Mouse (Mus musculus): ENCODE measurements around the gene Hpgd.
"Not testable (repeated sequence)": the region's sequence is repeated elsewhere in the genome, so short reads cannot be mapped to it uniquely, and the experiment has no call there.

Gene Hpgd

GRCm38 (mm10) chr8:56294373-56294877 is at the start of gene Hpgd:
Gene Hpgd (plus strand): TSS chr8:56294585.
- DNase-seq (ENCODE audit: low spot score): peak; percentile 60

DNA sequence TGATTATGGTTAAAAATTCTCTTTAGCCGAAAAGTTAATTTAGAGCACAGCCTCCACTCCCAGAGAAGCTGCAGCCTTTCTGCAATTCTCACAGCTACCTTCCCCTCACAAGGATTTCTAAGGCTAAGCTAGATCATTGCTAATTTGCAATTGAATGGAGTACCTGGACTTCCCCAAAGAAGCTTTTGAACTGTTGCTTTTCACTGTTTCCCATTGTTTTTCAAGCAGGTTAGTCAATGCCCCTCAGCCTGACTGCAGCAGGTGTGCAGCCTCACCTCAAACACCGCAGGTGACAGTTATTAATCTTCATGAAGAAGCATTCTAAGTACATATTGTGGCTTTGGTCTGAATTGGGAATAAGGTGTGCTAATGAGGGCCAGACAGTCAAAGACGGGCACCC is 42.7 kb upstream of the Hpgd start:
- DNase-seq (ENCODE audit: low spot score): not testable (repeated sequence)

DNA sequence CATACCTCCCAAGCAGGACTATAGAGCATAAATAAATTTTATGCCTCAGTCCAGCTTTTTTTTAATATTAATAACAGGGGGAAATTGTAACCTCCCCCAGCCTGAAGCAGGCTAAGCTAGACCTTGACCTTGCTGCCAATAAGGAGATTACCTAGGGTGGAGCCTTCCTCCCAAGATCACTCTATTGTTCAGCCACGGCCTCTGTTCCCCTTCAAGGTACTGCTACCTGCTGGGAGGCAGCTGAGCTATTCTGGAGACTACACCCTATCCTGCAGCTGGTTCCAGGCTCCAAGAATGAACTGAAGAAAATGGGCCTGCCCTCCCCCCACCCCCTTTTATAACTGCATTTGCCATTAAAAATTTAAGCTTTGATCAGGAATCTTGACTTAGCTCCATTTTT is 42.1 kb upstream of the Hpgd start:
- no peak for DNase-seq (ENCODE audit: low spot score)

DNA sequence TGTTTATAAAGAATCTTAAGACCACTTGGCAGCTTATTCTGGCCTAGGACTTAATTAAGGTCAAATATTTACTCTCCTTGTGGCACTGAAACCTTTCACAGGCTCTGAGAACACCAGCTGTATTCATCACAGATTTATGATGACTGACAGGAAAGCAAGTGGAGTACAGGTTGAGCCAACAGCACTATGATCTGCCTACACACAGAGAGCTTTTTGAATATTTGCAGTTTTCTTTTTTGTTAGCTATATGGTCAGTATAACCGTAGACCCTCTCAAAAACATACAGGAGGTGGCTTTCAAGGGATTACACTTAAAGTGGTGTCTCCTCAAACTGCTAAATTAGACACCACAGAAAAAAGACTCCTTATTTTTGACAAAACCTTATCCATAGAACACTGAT is 33.2 kb upstream of the Hpgd start:
- DNase-seq (ENCODE audit: low spot score): no peak

GRCm38 (mm10) chr8:56269687-56270663 is 24.4 kb upstream of the Hpgd start:
- peak; percentile 22 for DNase-seq (ENCODE audit: low spot score)

- no peak for DNase-seq (ENCODE audit: low spot score)
Measured at GRCm38 (mm10) chr8:56272934-56273333, 21.5 kb upstream of the Hpgd start.

DNA sequence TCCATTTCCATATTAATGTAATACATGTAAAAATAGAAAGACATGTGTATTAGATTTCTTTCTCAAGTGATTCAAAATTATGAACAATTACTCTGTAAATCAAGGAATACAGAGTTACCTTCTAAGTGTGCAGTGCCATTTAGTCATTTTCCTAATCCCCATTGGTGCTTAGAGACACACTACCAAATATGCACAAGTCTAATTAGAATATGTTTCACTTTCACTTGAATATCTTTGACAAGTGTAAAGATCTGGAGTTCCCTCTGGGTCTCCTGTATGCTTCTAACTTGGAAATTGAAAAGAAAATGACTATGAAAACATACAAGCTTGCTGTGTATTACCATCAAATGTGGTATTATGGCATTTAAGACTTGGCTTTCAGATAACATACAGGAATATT is 19.1 kb upstream of the Hpgd start:
- no peak for DNase-seq (ENCODE audit: low spot score)

DNA sequence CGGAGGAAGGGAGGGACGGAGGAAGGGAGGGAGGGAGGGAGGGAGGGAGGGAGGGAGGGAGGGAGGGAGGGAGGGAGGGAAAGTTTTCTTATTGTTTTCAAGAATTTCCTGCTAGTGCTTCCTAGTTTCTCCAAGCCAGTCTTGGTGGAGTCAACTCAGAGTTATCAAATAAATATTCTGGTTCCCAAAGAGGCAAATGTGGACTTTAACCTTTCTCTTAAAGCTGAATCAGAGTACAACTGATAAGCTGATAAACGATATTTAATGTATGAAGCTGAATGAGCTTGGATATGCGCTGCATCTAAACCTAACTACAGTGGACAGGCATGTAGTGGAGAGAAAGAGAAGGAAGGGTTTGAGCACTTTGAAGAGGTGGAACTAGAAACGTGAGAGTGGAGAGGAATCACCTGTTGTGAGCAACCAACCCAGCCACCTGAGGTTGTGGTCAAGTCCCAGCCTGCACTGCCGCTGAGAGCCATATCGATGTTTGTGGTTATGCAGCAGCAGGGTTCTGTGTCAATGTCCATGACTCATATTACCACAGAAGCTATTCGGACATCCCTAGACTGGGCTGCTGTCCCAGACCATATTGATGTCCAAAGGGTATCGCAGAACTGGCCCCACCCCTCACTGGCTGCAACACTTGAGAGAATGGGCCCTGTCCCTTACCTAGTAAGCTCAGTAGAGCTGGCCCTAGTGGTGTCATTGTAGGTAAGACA is 16.4 kb upstream of the Hpgd start:
- DNase-seq (ENCODE audit: low spot score): no peak

DNA sequence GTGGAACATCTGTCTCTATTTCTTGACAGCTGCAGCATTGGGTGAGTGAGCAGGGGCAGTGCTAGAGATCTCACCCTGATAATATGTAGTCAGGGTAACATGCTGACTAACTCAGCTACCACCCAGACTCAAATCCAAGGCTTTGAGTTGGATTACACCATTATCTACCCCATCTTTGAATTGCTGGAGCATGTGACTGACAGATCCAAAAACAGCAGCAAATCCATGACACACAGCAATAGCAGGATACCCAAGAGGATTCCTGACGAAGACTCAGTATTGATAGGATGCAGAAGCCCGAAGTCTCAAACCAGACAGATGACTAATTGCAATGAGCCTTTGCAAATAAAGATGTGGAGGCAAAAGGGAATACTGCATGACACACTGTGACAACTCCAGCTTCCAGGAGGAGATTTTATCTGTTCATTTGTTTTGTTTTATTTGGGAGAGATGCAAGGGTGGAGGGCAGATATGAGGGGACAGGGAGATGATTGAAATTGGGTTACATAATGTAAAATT is 15.8 kb upstream of the Hpgd start:
- no peak for DNase-seq (ENCODE audit: low spot score)

- no peak for DNase-seq (ENCODE audit: low spot score)
Measured at GRCm38 (mm10) chr8:56283936-56284335, 10.4 kb upstream of the Hpgd start.

- DNase-seq (ENCODE audit: low spot score): no peak
Measured at GRCm38 (mm10) chr8:56284957-56285356, 9.4 kb upstream of the Hpgd start.

DNA sequence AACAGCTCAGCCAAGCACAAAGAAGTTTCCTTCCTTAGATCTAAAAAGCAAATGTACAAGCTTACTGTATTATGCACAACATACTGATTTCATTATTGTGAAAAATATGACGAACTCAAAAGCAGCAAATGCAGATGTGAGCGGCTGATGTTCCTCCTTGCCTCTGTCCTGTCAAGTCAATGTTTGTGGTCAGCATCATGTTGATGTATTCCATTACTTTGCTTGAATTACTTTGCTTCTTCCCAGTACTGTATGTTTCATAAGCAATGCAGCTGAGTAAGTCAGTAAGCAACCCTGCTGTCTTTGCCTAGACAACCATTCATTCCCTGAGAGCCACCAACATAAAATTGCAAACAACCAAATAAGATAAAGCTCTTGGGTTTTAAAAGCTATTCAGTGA is 7.7 kb upstream of the Hpgd start:
- DNase-seq (ENCODE audit: low spot score): no peak

DNA sequence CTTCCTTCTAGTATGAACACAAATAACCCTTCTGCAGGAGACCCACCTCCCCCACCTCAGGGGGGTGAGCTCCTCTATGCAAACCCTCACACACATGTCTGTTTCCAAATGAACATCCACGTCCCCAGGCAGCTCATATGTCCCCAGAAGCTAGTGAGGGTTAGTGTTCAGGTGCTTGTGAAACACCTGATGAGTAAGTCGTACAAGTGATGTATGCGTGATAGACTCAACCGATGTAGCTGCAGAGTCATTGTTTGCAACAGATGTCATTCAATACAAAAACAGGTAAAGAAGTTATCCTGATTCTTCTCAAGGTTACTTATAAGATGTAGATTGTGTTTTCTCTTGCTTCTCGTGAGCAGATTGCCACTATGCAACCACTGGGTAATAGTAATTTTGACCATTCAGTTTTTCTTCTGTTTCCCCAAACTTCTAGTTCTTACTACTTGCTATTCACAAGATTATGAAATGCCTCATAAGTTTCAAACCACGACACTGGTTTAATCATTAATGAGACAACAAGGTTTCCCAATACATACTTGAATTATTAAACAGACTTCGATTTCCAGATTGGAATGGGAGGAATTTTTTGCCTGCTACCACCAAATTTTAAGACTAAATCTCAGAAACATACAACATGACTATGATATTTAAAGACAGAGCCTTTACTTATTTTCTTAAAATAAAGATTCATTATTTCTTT is 6.9 kb upstream of the Hpgd start:
- no peak for DNase-seq (ENCODE audit: low spot score)

DNA sequence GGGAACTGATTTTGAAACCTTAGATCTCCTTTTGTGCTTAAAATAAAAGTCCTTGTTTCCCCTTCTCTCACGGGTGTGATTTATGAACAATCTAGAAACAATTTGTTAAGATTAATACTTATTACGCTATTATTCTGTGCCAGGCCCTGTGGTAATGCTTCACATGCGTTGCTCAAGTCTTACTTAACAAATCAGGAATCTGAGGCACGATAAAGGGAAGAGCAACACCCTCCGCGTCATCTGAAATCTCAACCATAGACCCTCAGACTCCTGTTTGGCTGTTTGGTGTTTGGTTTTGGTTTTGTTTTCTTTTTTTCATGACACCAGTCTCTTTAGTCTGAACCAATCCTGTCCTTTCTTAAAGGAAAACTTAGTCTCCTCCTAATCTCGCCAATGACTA is 2.1 kb upstream of the Hpgd start:
- DNase-seq (ENCODE audit: low spot score): no peak

DNA sequence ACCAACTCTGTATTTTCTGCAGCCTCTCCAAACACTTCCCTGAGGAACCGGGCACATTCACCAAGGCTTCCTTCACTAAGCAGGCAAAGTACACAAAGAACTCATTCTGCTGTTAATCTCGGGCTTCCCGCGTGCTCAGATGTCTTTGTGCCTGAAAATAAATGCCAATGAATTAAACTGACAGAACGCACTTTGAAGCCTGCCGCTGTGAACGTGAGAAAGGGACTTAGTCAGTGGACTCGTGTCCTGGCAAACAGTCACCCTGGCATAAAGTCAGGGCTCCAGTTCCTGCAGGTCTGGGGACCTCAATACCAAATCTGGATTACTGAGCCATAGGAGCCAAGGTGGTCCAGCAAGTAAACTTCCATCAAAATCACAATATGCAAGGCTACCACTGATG is 905 bp upstream of the Hpgd start:
- DNase-seq (ENCODE audit: low spot score): no peak

DNA sequence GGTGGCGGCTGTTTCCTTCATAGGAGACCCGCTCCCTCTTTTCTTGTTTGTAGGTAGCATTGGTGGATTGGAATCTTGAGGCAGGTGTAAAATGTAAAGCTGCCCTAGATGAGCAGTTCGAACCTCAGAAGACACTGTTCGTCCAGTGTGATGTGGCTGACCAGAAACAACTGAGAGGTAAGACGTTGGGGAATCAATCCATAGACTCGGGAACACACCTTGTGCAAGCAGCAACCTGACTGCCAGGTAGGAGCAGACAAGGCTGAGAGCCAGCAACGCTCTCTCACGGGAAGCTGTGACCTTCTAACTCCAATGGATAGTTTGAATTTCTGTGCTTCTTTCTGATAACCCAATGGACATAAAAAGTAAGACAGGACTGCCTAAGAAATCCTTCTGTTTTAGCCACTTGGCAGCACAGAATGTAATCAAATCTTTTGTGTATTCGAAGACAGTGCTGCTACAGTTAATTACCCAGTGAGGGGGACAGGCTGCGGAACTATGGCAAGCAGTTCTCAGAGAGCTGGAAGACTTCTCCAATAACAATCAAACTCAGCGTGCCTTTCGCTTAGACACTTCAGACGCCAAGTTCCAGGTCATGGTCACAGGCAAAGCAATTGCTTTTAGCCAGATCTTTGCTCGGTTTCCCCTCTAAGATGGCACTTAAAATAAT is 636 bp downstream of the Hpgd start:
- no peak for DNase-seq (ENCODE audit: low spot score)

GRCm38 (mm10) chr8:56299421-56299820 is 5.0 kb downstream of the Hpgd start:
- no peak for DNase-seq (ENCODE audit: low spot score)

GRCm38 (mm10) chr8:56301303-56301702 is 6.9 kb downstream of the Hpgd start:
- not testable (repeated sequence) for DNase-seq (ENCODE audit: low spot score)

GRCm38 (mm10) chr8:56304595-56304994 is 10.2 kb downstream of the Hpgd start:
- no peak for DNase-seq (ENCODE audit: low spot score)

DNA sequence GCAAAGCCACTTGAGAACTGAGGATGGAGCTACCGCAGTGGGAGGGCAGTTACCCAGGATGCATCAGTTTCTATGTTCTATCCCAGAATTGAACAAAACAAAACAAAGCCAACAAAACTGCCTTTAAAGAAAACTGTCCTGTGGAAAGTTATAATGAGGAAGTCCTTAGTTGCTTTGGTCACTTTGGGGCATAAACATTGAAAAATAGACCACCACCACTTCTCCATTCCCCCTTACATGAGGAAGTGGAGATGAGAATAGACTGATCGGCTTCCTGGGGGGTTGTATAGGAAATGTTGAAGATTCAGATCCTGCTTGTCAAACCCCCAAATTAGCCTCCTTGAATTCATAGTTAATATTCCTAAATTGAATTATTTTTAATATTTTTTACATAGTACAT is 19.2 kb downstream of the Hpgd start:
- no peak for DNase-seq (ENCODE audit: low spot score)

DNA sequence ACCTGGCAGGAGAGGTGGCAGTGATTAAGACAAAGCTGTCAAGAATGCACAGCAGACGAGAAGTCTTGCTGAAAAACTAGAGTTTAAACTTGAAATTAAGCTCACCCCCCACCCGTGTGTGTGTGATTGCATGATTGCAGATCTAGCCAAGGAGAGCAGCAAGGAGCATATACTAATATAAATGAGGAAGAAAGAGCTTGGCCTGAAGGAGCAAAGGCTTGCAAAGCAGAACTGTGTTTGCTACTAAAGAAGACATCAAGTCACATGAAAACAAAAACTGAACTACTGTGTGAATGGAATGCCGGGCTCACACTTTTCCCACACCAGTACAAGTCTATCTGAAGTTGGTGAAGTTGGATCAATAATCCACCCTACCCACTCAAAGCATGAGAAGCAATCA is 20.8 kb downstream of the Hpgd start:
- no peak for DNase-seq (ENCODE audit: low spot score)

- no peak for DNase-seq (ENCODE audit: low spot score)
Measured at GRCm38 (mm10) chr8:56323276-56323675, 28.9 kb downstream of the Hpgd start.

All from ovary, postnatal 14 days (tissue).